Mouse (Mus musculus) adrenal gland, adult (tissue): ENCODE results near the gene Nek2.

Source experiments
- DNase-seq, 2 experiments: peaks; one replicate each; pipeline ENCODE4 v3.0.0; 2022 to 2023; ENCODE audit warnings: low spot score in 1 of 2; ENCODE audit not compliant: inconsistent age in 2 of 2

Nek2 gene

DNA sequence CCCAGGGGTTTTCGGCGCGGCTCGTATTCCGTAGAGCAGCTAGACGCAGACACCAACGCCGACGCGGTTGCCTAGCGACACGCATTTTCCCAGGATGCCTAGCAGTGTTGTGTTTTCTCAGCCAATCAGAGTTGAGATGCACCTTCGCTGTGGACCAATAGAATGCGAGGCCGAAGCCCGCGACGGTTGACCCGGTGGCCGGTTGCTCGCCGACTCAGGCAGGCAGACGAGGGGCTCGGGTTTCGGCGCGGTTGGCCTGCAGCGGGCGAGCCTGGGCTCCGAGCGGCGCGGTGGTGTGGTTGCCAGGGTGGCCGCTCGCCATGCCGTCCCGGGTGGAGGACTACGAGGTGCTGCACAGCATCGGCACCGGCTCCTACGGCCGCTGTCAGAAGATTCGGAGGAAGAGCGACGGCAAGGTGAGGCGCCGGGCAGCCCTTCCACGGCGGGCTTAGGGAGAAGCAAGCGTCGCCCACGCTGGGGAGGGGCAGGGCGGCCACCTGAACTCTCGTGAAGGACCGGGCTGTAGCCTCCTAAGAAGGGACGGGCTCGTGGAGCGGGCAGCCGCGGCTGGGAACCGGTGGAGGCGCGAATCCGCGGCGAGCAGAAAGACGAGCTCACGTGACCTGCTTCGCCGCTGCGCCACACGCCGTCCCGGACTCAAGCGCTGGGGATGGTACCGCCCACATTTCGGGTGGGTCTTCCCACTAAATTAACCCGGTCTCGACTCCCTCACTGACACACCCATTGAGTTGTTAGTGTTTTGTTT lies at the start of gene Nek2:
TSS of gene Nek2 (plus strand) at position 119 of the 766 bp plus-strand sequence.
- DNase-seq: peak; percentile 95 to 97

DNA sequence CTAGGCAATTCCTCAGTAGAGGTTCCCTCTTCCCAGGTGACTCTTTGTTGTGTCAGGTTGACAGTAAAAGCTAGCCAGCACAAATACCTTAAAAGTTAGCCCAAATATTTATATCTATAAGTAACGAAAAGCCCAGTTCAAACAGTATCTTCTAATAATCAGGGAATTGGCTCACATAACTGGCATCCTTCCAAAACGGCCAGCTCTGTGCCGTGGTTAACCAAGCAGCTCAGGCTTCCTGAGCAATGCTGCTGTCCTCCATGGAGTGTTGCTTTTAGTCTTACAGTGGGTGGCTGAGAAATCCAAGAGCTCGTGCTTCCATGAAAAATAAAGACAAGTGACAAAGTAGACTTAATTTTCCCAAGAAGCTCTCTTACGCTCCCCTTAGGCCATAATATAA lies 47.1 kb upstream of the Nek2 start:
- no peak for DNase-seq

DNA sequence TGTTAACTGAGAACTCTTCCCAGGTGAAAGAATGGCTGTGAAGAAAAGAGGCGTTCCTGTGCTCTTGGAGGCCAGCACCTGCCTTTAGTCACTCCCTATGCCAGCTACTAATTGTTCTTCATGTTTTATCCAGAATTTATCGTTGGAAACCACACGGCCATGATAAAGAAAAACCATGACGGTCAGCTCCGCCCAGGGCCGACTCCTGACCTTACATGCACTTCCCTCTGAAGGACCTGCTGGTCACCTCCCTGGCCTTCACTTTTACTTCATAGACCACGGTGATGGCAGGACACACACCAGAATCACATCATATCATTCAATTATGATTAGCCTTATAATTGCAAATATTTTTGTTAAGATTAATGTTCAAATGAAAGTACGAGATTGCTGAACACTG lies 46.1 kb upstream of the Nek2 start:
- DNase-seq: no peak

DNA sequence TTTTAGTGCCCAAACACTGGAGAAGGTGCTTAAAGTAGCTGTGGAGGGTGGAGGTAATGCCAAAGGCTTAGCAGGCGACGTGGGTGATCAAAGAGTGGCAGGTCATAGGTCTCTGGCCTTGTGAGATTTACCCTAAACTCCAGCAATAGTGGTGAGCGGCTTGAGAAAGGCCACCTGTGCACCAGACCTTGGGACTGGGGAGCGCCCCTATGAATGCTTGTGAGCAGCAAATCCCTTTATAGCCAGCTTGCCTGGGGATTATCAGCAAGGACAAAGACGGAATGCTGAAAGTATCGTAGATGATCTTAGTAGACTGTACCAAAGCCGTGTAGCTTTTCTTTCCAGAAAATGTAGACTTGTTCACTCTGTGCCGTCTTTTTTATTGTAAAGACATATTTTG lies 43.7 kb upstream of the Nek2 start:
- no peak for DNase-seq

DNA sequence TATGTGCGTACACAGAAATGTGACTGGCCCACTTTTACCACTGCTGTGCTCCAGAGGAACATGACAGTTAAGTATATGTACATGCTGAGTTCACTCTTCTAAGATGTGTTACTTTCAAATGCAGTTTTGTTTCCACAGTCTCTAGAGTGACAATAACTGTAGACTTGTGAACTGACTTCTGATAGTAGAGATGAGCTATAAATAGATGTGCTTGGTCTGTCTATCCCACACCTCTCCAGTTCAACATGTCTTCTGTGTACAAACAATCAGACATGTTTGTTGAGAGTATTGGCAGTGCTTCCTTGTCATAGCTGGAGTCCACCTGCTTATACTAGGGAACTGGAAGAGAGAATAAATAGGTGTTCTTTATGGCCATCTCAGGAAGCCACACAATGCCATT lies 40.8 kb upstream of the Nek2 start:
- no peak for DNase-seq

GRCm38 (mm10) chr1:191785108-191785507 lies 36.1 kb upstream of the Nek2 start:
- DNase-seq: no peak

GRCm38 (mm10) chr1:191786255-191786654 lies 35.0 kb upstream of the Nek2 start:
- no peak for DNase-seq

DNA sequence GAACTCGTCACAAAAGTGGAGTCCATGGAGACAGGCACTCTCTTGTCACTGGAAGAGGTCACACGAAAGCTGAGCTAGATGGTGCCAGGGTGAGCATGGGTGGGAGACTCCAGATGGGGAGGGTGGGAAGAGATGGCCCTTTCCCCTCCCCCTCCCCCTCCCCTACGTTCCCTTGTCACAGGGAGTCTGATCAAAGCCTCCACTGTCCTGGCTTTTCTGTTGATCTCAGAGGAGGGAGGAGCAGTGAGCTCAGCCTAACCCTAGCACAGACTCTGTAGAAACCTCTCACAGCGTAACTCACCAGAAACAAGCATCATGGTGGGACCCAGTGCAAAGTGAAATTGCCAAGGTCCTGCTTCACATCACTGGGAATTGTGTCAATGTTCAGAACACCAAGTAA lies 33.9 kb upstream of the Nek2 start:
- no peak for DNase-seq

DNA sequence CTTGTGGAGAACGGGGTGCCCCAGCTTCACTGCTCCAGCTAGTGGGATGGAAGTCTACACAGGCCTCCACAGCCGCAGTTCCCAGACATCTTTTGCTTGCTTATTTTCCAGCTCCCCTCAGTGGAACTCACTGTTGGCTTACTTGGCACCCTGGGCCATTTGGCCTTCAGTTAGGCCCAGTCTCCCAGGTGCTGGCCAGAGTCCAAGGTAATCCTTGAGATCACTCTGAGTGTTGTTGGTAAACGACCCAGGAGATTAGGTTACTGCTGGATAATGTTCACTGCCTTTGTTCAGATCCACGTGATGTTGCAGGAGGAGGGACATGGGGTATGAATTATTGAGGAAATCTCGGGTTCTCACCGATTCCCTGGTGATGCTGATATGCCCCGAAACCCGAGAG lies 28.3 kb upstream of the Nek2 start:
- DNase-seq: peak; percentile 31 to 80

DNA sequence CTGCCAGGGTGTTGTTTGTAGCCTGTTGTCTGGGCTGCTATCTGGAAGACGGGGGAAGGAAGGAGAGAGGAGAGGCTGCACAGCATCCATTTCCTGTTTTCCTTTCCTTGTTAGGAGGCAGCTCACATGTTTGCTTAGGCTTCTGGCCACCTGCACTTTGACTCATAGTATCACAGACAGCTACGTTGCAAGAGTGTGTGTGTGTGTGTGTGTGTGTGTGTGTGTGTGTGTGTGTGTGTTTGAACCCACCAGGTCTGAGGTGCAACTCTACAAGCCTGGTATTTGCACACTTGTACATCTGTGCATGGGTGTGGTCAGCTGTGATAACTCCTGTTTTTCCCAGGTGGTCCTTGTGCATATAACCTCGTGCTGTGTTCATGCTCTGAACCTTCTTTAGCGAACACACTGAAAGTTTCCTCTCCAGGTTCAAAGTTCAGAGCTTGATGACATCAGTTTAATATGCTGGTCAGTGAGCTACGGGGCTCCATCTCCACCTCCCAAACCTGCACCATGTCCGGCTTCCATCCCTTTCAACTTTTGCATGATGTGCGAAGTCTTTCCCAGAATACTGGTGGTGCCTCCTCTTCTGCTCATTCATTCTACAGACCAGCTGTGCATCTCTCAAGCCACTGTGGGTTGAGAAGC lies 27.2 kb upstream of the Nek2 start:
- no peak for DNase-seq

DNA sequence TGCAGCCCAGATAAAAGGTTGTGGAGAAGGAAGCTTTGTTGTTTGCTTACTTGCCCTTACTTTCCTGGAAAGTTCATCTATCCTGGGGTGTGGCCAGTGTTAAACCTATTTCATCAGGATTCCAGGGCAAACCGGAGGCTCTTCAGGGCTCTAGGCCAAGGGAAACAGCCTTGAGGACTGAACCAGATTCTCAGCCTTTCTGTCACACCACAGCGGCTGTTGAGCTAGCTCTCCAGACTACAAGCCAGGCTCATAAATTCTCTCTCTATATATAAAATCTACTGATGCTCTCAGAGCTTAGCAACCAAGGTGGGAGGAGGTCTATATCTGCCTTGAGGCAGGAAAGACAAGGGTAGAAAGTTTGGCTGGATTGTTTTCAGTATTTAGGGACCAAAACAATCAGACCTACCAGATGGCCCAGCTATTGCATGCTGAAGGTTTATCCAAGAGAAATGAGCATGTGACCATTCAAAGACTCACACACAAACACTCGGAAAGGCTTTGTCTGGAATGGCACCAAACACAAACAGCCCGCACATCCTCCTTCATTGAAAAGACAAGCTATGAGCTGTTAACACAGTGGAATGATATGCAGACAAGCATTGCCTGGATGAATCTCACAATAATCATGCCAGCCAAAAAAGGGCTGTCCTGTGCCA lies 24.9 kb upstream of the Nek2 start:
- DNase-seq: peak in 1 of 2 experiments; percentile 62

- peak in 1 of 2 experiments; percentile 48 for DNase-seq
Measured at GRCm38 (mm10) chr1:191802093-191802819, 19.0 kb upstream of the Nek2 start.

GRCm38 (mm10) chr1:191802820-191803655 lies 18.2 kb upstream of the Nek2 start:
- peak in 1 of 2 experiments; percentile 80 for DNase-seq

DNA sequence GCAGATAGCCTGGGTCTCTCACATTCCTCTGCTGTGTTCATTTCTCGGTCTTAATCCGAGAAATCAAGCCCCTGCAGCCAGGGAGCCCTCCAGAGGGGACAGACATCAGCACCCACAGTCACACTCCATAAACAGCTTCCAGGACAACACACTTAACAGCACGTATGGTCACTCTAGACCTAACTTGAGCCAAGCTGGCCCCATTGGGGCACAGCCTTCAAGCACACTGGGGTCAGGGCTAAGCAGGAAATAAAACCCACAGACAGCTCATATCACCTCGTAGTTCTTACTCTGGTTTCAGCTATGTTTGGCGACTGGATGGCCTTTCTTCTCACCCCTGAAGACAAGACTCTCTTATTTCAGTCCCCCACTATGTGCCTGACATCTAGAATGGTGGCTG lies 16.5 kb upstream of the Nek2 start:
- DNase-seq: no peak

- no peak for DNase-seq
Measured at GRCm38 (mm10) chr1:191805788-191806187, 15.5 kb upstream of the Nek2 start.

- no peak for DNase-seq
Measured at GRCm38 (mm10) chr1:191806740-191807139, 14.5 kb upstream of the Nek2 start.

GRCm38 (mm10) chr1:191807979-191808378 lies 13.3 kb upstream of the Nek2 start:
- DNase-seq: no peak

GRCm38 (mm10) chr1:191808688-191809223 lies 12.5 kb upstream of the Nek2 start:
- peak; percentile 11 to 61 for DNase-seq

- DNase-seq: no peak
Measured at GRCm38 (mm10) chr1:191811774-191812173, 9.5 kb upstream of the Nek2 start.

GRCm38 (mm10) chr1:191812949-191813691 lies 8.1 kb upstream of the Nek2 start:
- no peak for DNase-seq
